Mouse (Mus musculus) cerebellum, adult 2 months (tissue): ENCODE data around the gene Epx.

Source experiments
- CTCF ChIP-seq: fragments of 200-500 bp; IDR thresholded peaks from 2 replicates; pipeline ENCODE4 v1.5.1; 2011; ENCODE audit warnings: low read depth, mild to moderate bottlenecking, control low read depth, low read length, moderate library complexity, borderline replicate concordance; ENCODE audit not compliant: insufficient read depth
- POLR2A ChIP-seq: fragments of 200-500 bp; IDR thresholded peaks from 2 replicates; pipeline ENCODE4 v1.6.1; 2011; ENCODE audit warnings: low read length, control low read depth, borderline replicate concordance; ENCODE audit not compliant: insufficient read depth

GRCm38 (mm10) chr11:87841436-87841835 lies 33.9 kb downstream of the Epx start:
- TF ChIP-seq CTCF (no peak), POLR2A (no peak)
